13 mouse cellular contexts compared by ENCODE assay signal in the genomic region with DNA sequence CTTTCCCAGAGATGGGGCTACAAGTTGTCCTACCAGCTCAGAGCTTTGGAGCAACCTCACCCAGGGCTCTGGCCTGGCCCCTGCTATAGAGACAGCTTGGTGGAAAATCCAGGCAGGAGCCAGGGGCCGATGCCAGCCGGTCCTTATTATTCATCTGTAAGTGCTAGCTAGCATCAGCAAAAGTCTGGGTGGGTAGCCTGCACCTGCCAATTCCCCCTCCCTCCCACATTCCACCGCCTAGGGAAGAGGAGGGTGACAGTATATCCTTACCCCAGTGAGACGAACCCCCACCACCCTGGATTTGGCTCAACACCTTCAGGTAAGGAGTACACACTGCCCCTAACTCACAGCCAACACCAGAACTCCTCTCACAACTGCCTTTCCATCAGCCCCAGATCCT. TPM values are rescaled to one million over a fixed set of nuclear protein-coding genes. Genes with fewer than 3 reads are reported as not detected.
DNase-seq lines count a peak whose midpoint lies in the region; ATAC-seq and TF ChIP-seq lines count a peak whose summit lies in the region.
"Had no signal": no experiment of that assay in that cellular context is flagged by ENCODE, and none has a peak within 500 bp of the region (broad histone marks: within the 10 kb centered on the region; RNA-seq: fewer than 3 reads in every experiment).

No protein-coding gene starts in this region.

- H3K9me3 ChIP-seq in heart, embryonic 13.5 days, result no peaks in the 10 kb centered on the region
- H3K9me3 ChIP-seq in midbrain, embryonic 11.5 days (ENCODE audit: control insufficient read depth, low read length), result no peaks in the 10 kb centered on the region
- H3K9me3 ChIP-seq: embryonic facial prominence, embryonic 15.5 days; hindbrain, embryonic 10.5 days; intestine, embryonic 15.5 days; midbrain, embryonic 10.5 days had no signal

- H3K36me3 ChIP-seq in heart, embryonic 13.5 days, result 0 out of 2 replicates have a peak, but pooled peaks cover 2% of the 10 kb centered on the region
- H3K36me3 ChIP-seq in midbrain, embryonic 11.5 days (ENCODE audit: control insufficient read depth, insufficient read depth, low read length), result no peaks in the 10 kb centered on the region
- H3K36me3 ChIP-seq: embryonic facial prominence, embryonic 15.5 days; hindbrain, embryonic 10.5 days; intestine, embryonic 15.5 days; midbrain, embryonic 10.5 days had no signal

- no peak for TF ChIP-seq POLR2A in cortical plate, adult 2 months (IDR thresholded peaks at IDR 0.05; ENCODE audit: extremely low read depth, insufficient read depth, low read length)

- H3K9ac ChIP-seq in heart, embryonic 13.5 days, result no peak overlapping the region
- H3K9ac ChIP-seq in midbrain, embryonic 11.5 days (ENCODE audit: low read length), result no peak overlapping the region
- H3K9ac ChIP-seq: embryonic facial prominence, embryonic 15.5 days; intestine, embryonic 15.5 days had no signal

- H3K4me2 ChIP-seq in heart, embryonic 13.5 days, result no peak overlapping the region
- H3K4me2 ChIP-seq in midbrain, embryonic 11.5 days, result no peak overlapping the region
- H3K4me2 ChIP-seq: embryonic facial prominence, embryonic 15.5 days; intestine, embryonic 15.5 days had no signal

- peaks cover 63% of the 10 kb centered on the region for H3K4me1 ChIP-seq in heart, embryonic 13.5 days
- peaks cover 25% of the 10 kb centered on the region for H3K4me1 ChIP-seq in cortical plate, adult 2 months (ENCODE audit: control insufficient read depth, insufficient read depth, low read length)
- H3K4me1 ChIP-seq in midbrain, embryonic 11.5 days (ENCODE audit: control insufficient read depth, insufficient read depth, low read length), result no peaks in the 10 kb centered on the region

- intact Hi-C loops in heart, postnatal 25 days (cut with DNase I), result no loop called here

- peak overlapping the region; percentile 79 for H3K27ac ChIP-seq in heart, embryonic 13.5 days (replicated peaks)
- 0 out of 2 replicates have a peak overlapping the region, but pooled peaks have one; percentile 5 for H3K27ac ChIP-seq in cortical plate, adult 2 months (ENCODE audit: insufficient read depth, low read length)
- no peak overlapping the region for H3K27ac ChIP-seq in midbrain, embryonic 11.5 days (ENCODE audit: low read depth, low read length)
- H3K27ac ChIP-seq: embryonic facial prominence, embryonic 15.5 days; hindbrain, embryonic 10.5 days; intestine, embryonic 15.5 days; midbrain, embryonic 10.5 days had no signal

- no peak for ATAC-seq in heart, embryonic 13.5 days (ENCODE audit: extremely low read depth, insufficient number of reproducible peaks, low FRiP score, low TSS enrichment)
- ATAC-seq in midbrain, embryonic 11.5 days (ENCODE audit: low FRiP score), result no peak
- ATAC-seq: intestine, embryonic 15.5 days had no signal

- DNase-seq in cerebellum, adult 11 months, result peak; percentile 48
- DNase-seq in cerebellum, postnatal 4 days (ENCODE audit: low spot score in 2 of 2), result no peak
- DNase-seq in heart, postnatal 25 days (ENCODE audit: low spot score), result no peak
- peak; percentile 72 for DNase-seq in Muller cell, postnatal 12 days (ENCODE audit: inconsistent ontology term)
- no peak for DNase-seq in midbrain, embryonic 11.5 days (ENCODE audit: low spot score, missing footprints)
- DNase-seq in urinary bladder, postnatal 10 days (ENCODE audit: low spot score), result no peak
- DNase-seq: thymus, adult 18-20 months had no signal

- TF ChIP-seq CTCF in cortical plate, adult 2 months (IDR thresholded peaks at IDR 0.05; ENCODE audit: extremely low read depth, insufficient read depth, low read length), result no peak

- H3K4me3 ChIP-seq in heart, embryonic 13.5 days, result no peak overlapping the region
- H3K4me3 ChIP-seq in cortical plate, adult 2 months (ENCODE audit: insufficient read depth, low read length), result no peak overlapping the region
- H3K4me3 ChIP-seq in midbrain, embryonic 11.5 days (ENCODE audit: low read depth, low read length), result no peak overlapping the region
- H3K4me3 ChIP-seq: embryonic facial prominence, embryonic 15.5 days; hindbrain, embryonic 10.5 days; intestine, embryonic 15.5 days; midbrain, embryonic 10.5 days had no signal

- H3K27me3 ChIP-seq in heart, embryonic 13.5 days (replicated peaks), result no peaks in the 10 kb centered on the region
- H3K27me3 ChIP-seq in midbrain, embryonic 11.5 days (ENCODE audit: control insufficient read depth, insufficient read depth, low read length), result no peaks in the 10 kb centered on the region
- H3K27me3 ChIP-seq: embryonic facial prominence, embryonic 15.5 days; intestine, embryonic 15.5 days had no signal

- 75% methylated on average over 4 of the region's 4 CpGs for WGBS in heart, embryonic 13.5 days
- 87% methylated on average over 4 of the region's 4 CpGs for whole genome bisulfite sequencing in midbrain, embryonic 11.5 days

RNA-seq across cellular contexts. Expression of a gene that starts 30.9 kb away (rescaled TPM):
- 74.7 and 91.0 TPM in 2 replicates for polyA plus RNA-seq in heart, embryonic 13.5 days (2015; fragmentation: Nextera tagmentation; extraction: Ambion mirVana)
- total RNA-seq in heart, postnatal 25 days (2021), result 10 to 100 TPM; 44.8 to 46.7 TPM
- polyA plus RNA-seq in cortical plate, adult 2 months (2012; rRNA removed), result 144 and 166 TPM in 2 replicates
- polyA plus RNA-seq in midbrain, embryonic 11.5 days (2014; fragmentation: Nextera tagmentation; extraction: Ambion mirVana), result 13.9 and 14.0 TPM in 2 replicates

Comparison
In these comparisons a context has a peak if more than half of its experiments do, and no peak if none do; other contexts are left out.
1. DNase-seq: peak in cerebellum, adult 11 months (single experiment) and Muller cell, postnatal 12 days (single experiment); none in cerebellum, postnatal 4 days (0 of 2), heart, postnatal 25 days (single experiment), midbrain, embryonic 11.5 days (single experiment) and urinary bladder, postnatal 10 days (single experiment).